Mouse (Mus musculus) T-cell, adult 66 days (primary cell): ENCODE measurements around the gene Mettl18. TPM values are rescaled to one million over a fixed set of nuclear protein-coding genes. Genes with fewer than 3 reads are reported as not detected.

Source experiments
- total RNA-seq, 2 experiments: library from RNA; stranded (reverse); gene quantifications; 3 replicates in 1 of 2; 4 replicates in 1 of 2; pipeline ENCODE4 v1.2.4; 2023

Mettl18 gene
- total RNA-seq = 1 to 10 TPM; 6.7 to 9.6 TPM

GRCm38 (mm10) chr1:163994721-163995608 is at the start of gene Mettl18, which contains the start of gene BC055324:
Gene Mettl18 (plus strand): TSS chr1:163994889.
Gene BC055324 (minus strand): TSS chr1:163994796.

Other genes starting within 250 kb of the Mettl18 start
- 1 to 10 TPM; 3.8 to 4.6 TPM for gene Kifap3, start 215.3 kb upstream of the Mettl18 start, total RNA-seq
- gene Scyl3, start 65.8 kb upstream of the Mettl18 start, total RNA-seq = 10 to 100 TPM; 38.1 to 44.6 TPM
- gene BC055324, start 93 bp upstream of the Mettl18 start, total RNA-seq = 1 to 10 TPM; 2.0 to 5.5 TPM
- not detected for gene Sele, start 53.3 kb downstream of the Mettl18 start, total RNA-seq
- 100 to 1,000 TPM; 590 to 641 TPM for gene Sell, start 67.1 kb downstream of the Mettl18 start, total RNA-seq
- 1 to 10 TPM in 1 of 2 experiments, under 1 TPM in 1; 0.47 to 1.2 TPM for gene Selp, start 120.4 kb downstream of the Mettl18 start, total RNA-seq
- under 1 TPM; 0.21 to 0.82 TPM for gene F5, start 156.9 kb downstream of the Mettl18 start, total RNA-seq